Mouse (Mus musculus) heart, embryonic 14.5 days (tissue): ENCODE data around the gene Urb1. TPM values are rescaled to one million over a fixed set of nuclear protein-coding genes. Genes with fewer than 3 reads are reported as not detected.

Source experiments
- ATAC-seq: fragments of 200-750 bp; cut with Nextera tagmentation; 2 replicates; pipeline ENCODE4 v1.8.0; 2017; ENCODE audit warnings: low read depth, moderate TSS enrichment; ENCODE audit not compliant: insufficient number of reproducible peaks, insufficient read depth, low FRiP score
- H3K27ac ChIP-seq, 2 experiments: fragments of 200-500 bp in 1 of 2; fragments of 300-500 bp in 1 of 2; sonication (generic) in 1 of 2; replicated peaks in 1 of 2; 2 replicates each; pipeline ENCODE4 v1.5.1; 2012 to 2014; ENCODE audit warnings: low read depth in 2 of 2, low read length in 2 of 2, control low read depth in 1 of 2, mild to moderate bottlenecking in 1 of 2, mixed read lengths in 1 of 2; ENCODE audit not compliant: control insufficient read depth in 1 of 2, insufficient read depth in 1 of 2
- H3K27me3 ChIP-seq: fragments of 300-500 bp; sonication (generic); 2 replicates; pipeline ENCODE4 v1.6.1; 2014; ENCODE audit warnings: mild to moderate bottlenecking, low read length, control low read depth; ENCODE audit not compliant: control insufficient read depth, insufficient read depth
- H3K36me3 ChIP-seq: fragments of 300-500 bp; sonication (generic); 2 replicates; pipeline ENCODE4 v1.6.1; 2014; ENCODE audit warnings: mild to moderate bottlenecking, control low read depth, low read length, mixed read lengths; ENCODE audit not compliant: control insufficient read depth, insufficient read depth
- H3K4me1 ChIP-seq, 2 experiments: fragments of 200-500 bp in 1 of 2; fragments of 300-500 bp in 1 of 2; sonication (generic) in 1 of 2; 2 replicates each; pipeline ENCODE4 v1.6.1; 2012 to 2014; ENCODE audit warnings: low read length in 2 of 2, control low read depth in 1 of 2, mixed read lengths in 1 of 2; ENCODE audit not compliant: control insufficient read depth in 2 of 2, insufficient read depth in 2 of 2
- H3K4me2 ChIP-seq: fragments of 300-500 bp; sonication (generic); 2 replicates; pipeline ENCODE4 v1.6.1; 2014; ENCODE audit warnings: mild to moderate bottlenecking, low read length
- H3K4me3 ChIP-seq, 2 experiments: fragments of 200-500 bp in 1 of 2; fragments of 300-500 bp in 1 of 2; sonication (generic) in 1 of 2; 2 replicates each; pipeline ENCODE4 v1.5.1; 2012 to 2014; ENCODE audit warnings: low read length in 2 of 2, mild to moderate bottlenecking in 2 of 2, control low read depth in 1 of 2, low read depth in 1 of 2, moderate library complexity in 1 of 2; ENCODE audit not compliant: control insufficient read depth in 1 of 2, insufficient read depth in 1 of 2
- H3K9ac ChIP-seq: fragments of 300-500 bp; sonication (generic); 2 replicates; pipeline ENCODE4 v1.6.1; 2014; ENCODE audit warnings: mild to moderate bottlenecking, low read length
- H3K9me3 ChIP-seq: fragments of 300-500 bp; sonication (generic); 2 replicates; pipeline ENCODE4 v1.6.1; 2016; ENCODE audit warnings: low read length, control low read depth; ENCODE audit not compliant: control insufficient read depth
- WGBS: fragments of 180-500 bp; shearing (Covaris S2); extraction: QIAGEN DNeasy Blood & Tissue Kit; methylation state at CpG from one replicate; pipeline ENCODE4 v1.1.7; 2014; 5-methylcytosine and 5-hydroxymethylcytosine counted together
- polyA plus RNA-seq: library from polyadenylated mRNA; unstranded; fragments of >200 nt; fragmentation: Nextera tagmentation; extraction: Ambion mirVana; gene quantifications from 2 replicates; pipeline ENCODE4 v1.2.1, GENCODE M21; 2014

Gene Urb1
- polyA plus RNA-seq, 1 experiment from 2014 or later: 7.6 TPM

- Histone ChIP-seq H3K9ac (no peak overlapping the region), H3K36me3 (no peaks in the 10 kb centered on the region), H3K9me3 (no peaks in the 10 kb centered on the region), H3K4me2 (no peak overlapping the region), H3K27me3 (no peaks in the 10 kb centered on the region), H3K4me1 (no peaks in the 10 kb centered on the region; a peak in 1 of 4 replicates), H3K4me3 (no peak overlapping the region), H3K27ac (no peak overlapping the region)
- 67% methylated on average over 7 of the region's 7 CpGs for WGBS
- no peak for ATAC-seq
Measured at GRCm38 (mm10) chr16:90822981-90823380, 12.8 kb upstream of the Urb1 start.

- Histone ChIP-seq H3K4me2 (no peak overlapping the region), H3K9me3 (no peaks in the 10 kb centered on the region), H3K27ac (no peak overlapping the region), H3K27me3 (no peaks in the 10 kb centered on the region), H3K36me3 (no peaks in the 10 kb centered on the region), H3K4me3 (no peak overlapping the region), H3K9ac (no peak overlapping the region), H3K4me1 (no peaks in the 10 kb centered on the region; a peak in 1 of 4 replicates)
- WGBS: 87% methylated on average over 10 of the region's 10 CpGs
- ATAC-seq: no peak
Measured at GRCm38 (mm10) chr16:90822284-90822935, 12.2 kb upstream of the Urb1 start.

- no peaks in the 10 kb centered on the region for H3K9me3 ChIP-seq
- H3K9ac ChIP-seq: no peak overlapping the region
- 75% methylated on average over 14 of the region's 14 CpGs for WGBS
- no peak overlapping the region for H3K27ac ChIP-seq
- no peaks in the 10 kb centered on the region for H3K27me3 ChIP-seq
- no peak for ATAC-seq
- no peak overlapping the region for H3K4me3 ChIP-seq
- H3K4me1 ChIP-seq: no peaks in the 10 kb centered on the region; a peak in 1 of 4 replicates
- H3K4me2 ChIP-seq: no peak overlapping the region
- H3K36me3 ChIP-seq: no peaks in the 10 kb centered on the region
Measured at GRCm38 (mm10) chr16:90821046-90821697, 11.0 kb upstream of the Urb1 start.

DNA sequence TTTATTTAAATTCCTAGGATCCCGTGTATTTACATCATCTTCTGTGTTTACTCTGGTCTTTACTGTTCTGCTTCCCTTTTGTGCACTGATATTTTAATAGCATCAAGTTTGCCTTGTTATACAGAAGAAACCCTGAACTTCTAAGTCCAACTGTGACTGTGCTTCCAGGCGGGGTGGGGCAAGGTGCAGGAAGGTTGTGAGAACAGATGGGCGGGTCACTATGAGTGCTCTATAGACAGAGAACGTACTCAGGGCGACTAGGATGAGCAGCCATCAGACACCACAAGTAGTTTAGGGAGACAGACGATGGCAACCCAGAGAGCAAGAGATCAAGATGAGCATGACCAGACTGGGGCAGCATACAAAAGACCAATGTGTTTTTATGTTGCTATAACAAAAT lies 10.1 kb upstream of the Urb1 start:
- Histone ChIP-seq H3K4me3 (no peak overlapping the region), H3K27ac (no peak overlapping the region), H3K4me2 (no peak overlapping the region), H3K4me1 (no peaks in the 10 kb centered on the region; a peak in 1 of 4 replicates), H3K9me3 (no peaks in the 10 kb centered on the region), H3K36me3 (no peaks in the 10 kb centered on the region), H3K9ac (no peak overlapping the region), H3K27me3 (no peaks in the 10 kb centered on the region)
- no peak for ATAC-seq
- WGBS: 74% methylated on average over 6 of the region's 6 CpGs

GRCm38 (mm10) chr16:90812086-90812485 lies 1.9 kb upstream of the Urb1 start:
- no peak for ATAC-seq
- Histone ChIP-seq H3K9me3 (no peaks in the 10 kb centered on the region), H3K36me3 (no peaks in the 10 kb centered on the region), H3K4me1 (peaks cover 5 to 14% of the 10 kb centered on the region in 2 experiments), H3K4me2 (no peak overlapping the region), H3K4me3 (no peak overlapping the region), H3K9ac (no peak overlapping the region), H3K27ac (no peak overlapping the region), H3K27me3 (no peaks in the 10 kb centered on the region)
- 72% methylated on average over 5 of the region's 5 CpGs for WGBS

DNA sequence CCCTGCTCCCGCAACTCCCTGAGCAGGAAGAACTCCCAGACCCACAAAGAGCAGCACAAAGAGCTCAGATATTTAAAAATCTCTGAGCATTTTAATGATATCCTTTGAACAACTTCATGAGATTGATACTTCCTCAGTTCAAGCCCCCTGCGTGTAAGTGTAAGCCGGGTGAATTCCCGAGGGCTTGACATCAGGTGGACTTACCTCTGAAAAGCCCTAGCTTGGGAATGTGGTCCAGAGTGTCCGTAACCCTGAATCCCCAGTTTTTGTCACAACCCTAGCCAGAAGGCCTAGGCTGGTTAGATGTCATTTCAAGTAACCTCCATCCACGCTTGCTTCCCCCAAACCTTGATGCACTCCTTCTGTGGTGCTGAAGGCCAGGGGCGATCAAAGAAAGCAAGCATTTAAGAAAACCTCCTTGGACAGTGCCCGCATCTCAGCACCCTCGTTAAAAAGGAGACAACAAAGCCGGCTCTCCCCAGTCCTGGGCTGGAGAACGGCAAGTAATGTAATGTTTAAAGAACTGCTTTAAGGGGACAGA lies 573 bp upstream of the Urb1 start:
- Histone ChIP-seq H3K36me3 (no peaks in the 10 kb centered on the region), H3K4me1 (peaks cover 5 to 14% of the 10 kb centered on the region in 2 experiments), H3K4me2 (peak overlapping the region; percentile 85), H3K9ac (peak overlapping the region; percentile 80), H3K9me3 (no peaks in the 10 kb centered on the region), H3K27me3 (no peaks in the 10 kb centered on the region), H3K4me3 (peak overlapping the region; percentile 91 to 93), H3K27ac (peak overlapping the region; percentile 71 to 91)
- WGBS: 44% methylated on average over 11 of the region's 11 CpGs
- ATAC-seq: no peak

GRCm38 (mm10) chr16:90804466-90804865 lies 5.7 kb downstream of the Urb1 start:
- WGBS: 91% methylated on average over 5 of the region's 5 CpGs
- H3K36me3 ChIP-seq: peaks cover 31% of the 10 kb centered on the region
- ATAC-seq: no peak
- H3K9ac ChIP-seq: no peak overlapping the region
- H3K9me3 ChIP-seq: no peaks in the 10 kb centered on the region
- no peak overlapping the region for H3K27ac ChIP-seq
- peaks cover 11 to 15% of the 10 kb centered on the region in 2 experiments for H3K4me1 ChIP-seq
- no peak overlapping the region for H3K4me2 ChIP-seq
- H3K27me3 ChIP-seq: no peaks in the 10 kb centered on the region
- H3K4me3 ChIP-seq: no peak overlapping the region
